Mouse (Mus musculus): ENCODE data around the gene Syn1. TPM values are rescaled to one million over a fixed set of nuclear protein-coding genes. Genes with fewer than 3 reads are reported as not detected.

The Syn1 gene
- polyA plus RNA-seq, 1 experiment from 2014 or later = 0.08 TPM

- no peaks in the 10 kb centered on the region for H3K4me1 ChIP-seq (ENCODE audit: control insufficient read depth, low read depth, low read length)
- H3K9me3 ChIP-seq (replicated peaks; ENCODE audit: control insufficient read depth, low read length) = no peaks in the 10 kb centered on the region
- no peak overlapping the region for H3K27ac ChIP-seq (ENCODE audit: low read length)
- WGBS (ENCODE audit: insufficient replicate concordance) = 68% methylated on average over 3 of the region's 3 CpGs
- H3K4me3 ChIP-seq (ENCODE audit: low read depth, low read length) = no peak overlapping the region
- ATAC-seq (ENCODE audit: low read depth) = no peak
- no peaks in the 10 kb centered on the region for H3K27me3 ChIP-seq (ENCODE audit: control insufficient read depth, insufficient read depth, low read depth, low read length)
- peaks cover 6% of the 10 kb centered on the region for H3K36me3 ChIP-seq (ENCODE audit: control insufficient read depth, insufficient read depth)
- H3K4me2 ChIP-seq (ENCODE audit: low read depth, low read length) = no peak overlapping the region
- no peak overlapping the region for H3K9ac ChIP-seq (ENCODE audit: low read depth, low read length)
Observed at GRCm38 (mm10) chrX:20847232-20847631, 73.6 kb downstream of the Syn1 start.

DNA sequence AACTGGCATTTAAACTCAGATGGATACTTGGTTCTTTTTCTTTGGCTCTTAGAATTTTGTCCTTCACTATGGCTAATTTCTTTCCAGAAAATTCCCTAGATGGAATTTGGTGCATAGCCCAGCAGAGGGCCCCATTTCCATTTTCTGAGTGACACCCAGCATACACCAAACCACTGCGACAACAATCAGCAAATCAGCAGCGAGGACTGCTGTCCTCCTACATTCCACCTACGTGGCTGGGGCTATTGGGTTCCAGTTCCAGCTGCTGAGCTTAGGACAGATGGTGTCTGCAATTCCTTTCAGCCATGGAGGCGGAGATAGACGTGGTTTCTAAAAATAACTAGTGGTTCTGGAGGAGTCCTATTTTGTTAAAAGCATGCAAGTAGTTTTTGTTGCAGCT lies 91.9 kb downstream of the Syn1 start:
- Histone ChIP-seq H3K27ac (ENCODE audit: low read length) (no peak overlapping the region), H3K27me3 (ENCODE audit: control insufficient read depth, insufficient read depth, low read depth, low read length) (no peaks in the 10 kb centered on the region), H3K9ac (ENCODE audit: low read depth, low read length) (no peak overlapping the region), H3K4me2 (ENCODE audit: low read depth, low read length) (no peak overlapping the region), H3K36me3 (ENCODE audit: control insufficient read depth, insufficient read depth) (no peaks in the 10 kb centered on the region), H3K9me3 (replicated peaks; ENCODE audit: control insufficient read depth, low read length) (no peaks in the 10 kb centered on the region), H3K4me1 (ENCODE audit: control insufficient read depth, low read depth, low read length) (no peaks in the 10 kb centered on the region), H3K4me3 (ENCODE audit: low read depth, low read length) (no peak overlapping the region)
- 17% methylated on average over 5 of the region's 5 CpGs for WGBS (ENCODE audit: insufficient replicate concordance)
- ATAC-seq (ENCODE audit: low read depth) = peak; percentile 77

DNA sequence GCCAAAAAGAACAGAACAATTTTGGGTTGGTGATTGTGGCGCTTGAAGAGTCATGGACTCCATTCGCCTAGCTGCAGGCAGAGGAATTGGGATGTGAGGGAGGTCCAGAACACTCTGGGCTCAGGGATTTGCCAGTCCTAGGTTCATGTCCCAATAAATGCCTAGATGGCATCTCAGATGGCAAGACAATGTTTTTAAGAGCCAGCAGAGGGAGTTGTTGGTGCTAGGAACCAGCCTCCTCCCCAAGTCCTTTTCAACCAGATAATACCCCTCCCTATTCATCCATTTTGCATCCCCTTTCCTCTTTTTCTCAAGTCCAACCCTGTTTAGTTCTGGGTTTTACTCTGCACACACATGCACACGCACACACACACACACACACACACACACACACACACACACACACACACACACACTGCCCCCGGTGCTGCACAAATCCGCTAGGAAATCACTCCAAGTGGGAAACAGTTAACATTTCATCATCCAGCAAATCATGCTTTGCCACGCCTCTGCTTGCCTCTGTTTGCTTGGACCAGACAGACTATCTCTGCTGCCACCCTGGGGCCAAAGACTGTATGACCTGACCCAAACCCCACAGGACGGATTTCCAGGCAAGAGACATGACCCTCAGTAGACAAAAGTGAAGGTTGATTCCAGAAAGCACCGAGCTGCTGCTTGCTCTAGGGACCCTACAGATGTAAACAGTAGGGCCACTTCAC lies 100.9 kb downstream of the Syn1 start:
- Histone ChIP-seq H3K4me3 (ENCODE audit: low read depth, low read length) (peak overlapping the region; percentile 45), H3K4me2 (ENCODE audit: low read depth, low read length) (peak overlapping the region; percentile 60), H3K9ac (ENCODE audit: low read depth, low read length) (no peak overlapping the region), H3K36me3 (ENCODE audit: control insufficient read depth, insufficient read depth) (no peaks in the 10 kb centered on the region), H3K27me3 (ENCODE audit: control insufficient read depth, insufficient read depth, low read depth, low read length) (no peaks in the 10 kb centered on the region), H3K4me1 (ENCODE audit: control insufficient read depth, low read depth, low read length) (no peaks in the 10 kb centered on the region), H3K9me3 (replicated peaks; ENCODE audit: control insufficient read depth, low read length) (no peaks in the 10 kb centered on the region), H3K27ac (ENCODE audit: low read length) (no peak overlapping the region)
- 32% methylated on average over 7 of the region's 8 CpGs for WGBS (ENCODE audit: insufficient replicate concordance)
- 0 out of 2 replicates have a peak, but pooled peaks have one; percentile 35 for ATAC-seq (ENCODE audit: low read depth)

DNA sequence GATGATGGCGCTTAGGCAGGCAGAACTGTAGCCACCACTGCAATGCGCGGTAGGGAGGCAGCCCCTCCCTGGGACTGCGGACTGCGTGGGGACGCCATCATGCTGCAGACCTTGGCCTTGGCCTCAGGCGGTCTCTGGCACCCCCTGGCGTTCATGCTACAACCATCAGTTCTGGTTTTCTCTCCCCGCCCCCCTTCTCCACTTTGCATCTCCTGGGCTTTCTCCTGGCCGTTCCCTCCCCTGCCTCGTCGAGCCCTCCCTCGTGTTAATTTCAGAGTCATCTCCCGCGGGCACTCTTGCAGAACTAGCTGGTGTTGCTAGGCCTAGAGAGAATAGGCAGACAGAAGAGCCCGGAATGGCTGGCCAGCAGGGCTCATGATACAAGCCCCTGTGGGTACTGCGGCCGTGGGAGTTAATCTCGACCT lies 101.6 kb downstream of the Syn1 start:
- ATAC-seq (ENCODE audit: low read depth) = peak; percentile 83
- H3K9ac ChIP-seq (ENCODE audit: low read depth, low read length) = no peak overlapping the region
- H3K4me3 ChIP-seq (ENCODE audit: low read depth, low read length) = peak overlapping the region; percentile 45
- no peaks in the 10 kb centered on the region for H3K4me1 ChIP-seq (ENCODE audit: control insufficient read depth, low read depth, low read length)
- peak overlapping the region; percentile 60 for H3K4me2 ChIP-seq (ENCODE audit: low read depth, low read length)
- H3K9me3 ChIP-seq (replicated peaks; ENCODE audit: control insufficient read depth, low read length) = no peaks in the 10 kb centered on the region
- no peak overlapping the region for H3K27ac ChIP-seq (ENCODE audit: low read length)
- WGBS (ENCODE audit: insufficient replicate concordance) = 29% methylated on average over 18 of the region's 19 CpGs
- no peaks in the 10 kb centered on the region for H3K36me3 ChIP-seq (ENCODE audit: control insufficient read depth, insufficient read depth)
- H3K27me3 ChIP-seq (ENCODE audit: control insufficient read depth, insufficient read depth, low read depth, low read length) = no peaks in the 10 kb centered on the region

- no peak overlapping the region for H3K4me3 ChIP-seq (ENCODE audit: low read depth, low read length)
- no peak overlapping the region for H3K9ac ChIP-seq (ENCODE audit: low read depth, low read length)
- no peak overlapping the region for H3K27ac ChIP-seq (ENCODE audit: low read length)
- no peaks in the 10 kb centered on the region for H3K27me3 ChIP-seq (ENCODE audit: control insufficient read depth, insufficient read depth, low read depth, low read length)
- H3K36me3 ChIP-seq (ENCODE audit: control insufficient read depth, insufficient read depth) = no peaks in the 10 kb centered on the region
- no peaks in the 10 kb centered on the region for H3K4me1 ChIP-seq (ENCODE audit: control insufficient read depth, low read depth, low read length)
- H3K4me2 ChIP-seq (ENCODE audit: low read depth, low read length) = no peak overlapping the region
- 40% methylated on average over 6 of the region's 6 CpGs for WGBS (ENCODE audit: insufficient replicate concordance)
- ATAC-seq (ENCODE audit: low read depth) = no peak
- no peaks in the 10 kb centered on the region for H3K9me3 ChIP-seq (replicated peaks; ENCODE audit: control insufficient read depth, low read length)
Observed at GRCm38 (mm10) chrX:20816974-20817373, 103.8 kb downstream of the Syn1 start.

Small RNA genes within 50 kb of the gene (microRNA-seq; reads per million reads assigned to microRNA genes)
- gene Gm24824 (not detected), gene Mir5617 (not detected)

Other genes with a start within 250 kb of the Syn1 start
- 25.1 and 29.1 TPM in 2 replicates for gene Cdk16, start 233.1 kb downstream of the Syn1 start, polyA plus RNA-seq (2015; fragmentation: Nextera tagmentation; extraction: Ambion mirVana)
- gene Usp11, start 217.1 kb downstream of the Syn1 start, polyA plus RNA-seq (2015; fragmentation: Nextera tagmentation; extraction: Ambion mirVana) = 5.9 and 6.7 TPM in 2 replicates
- 40.7 and 42.1 TPM in 2 replicates for gene Araf, start 123.2 kb downstream of the Syn1 start, polyA plus RNA-seq (2015; fragmentation: Nextera tagmentation; extraction: Ambion mirVana)
- gene Timp1, start 50.8 kb downstream of the Syn1 start, polyA plus RNA-seq (2015; fragmentation: Nextera tagmentation; extraction: Ambion mirVana) = 1.7 and 2.4 TPM in 2 replicates
- gene Cfp, start 10.6 kb upstream of the Syn1 start, polyA plus RNA-seq (2015; fragmentation: Nextera tagmentation; extraction: Ambion mirVana) = 43.6 and 48.8 TPM in 2 replicates
- 2.2 and 2.3 TPM in 2 replicates for gene Elk1, start 29.6 kb upstream of the Syn1 start, polyA plus RNA-seq (2015; fragmentation: Nextera tagmentation; extraction: Ambion mirVana)
- gene Uxt, start 41.0 kb upstream of the Syn1 start, polyA plus RNA-seq (2015; fragmentation: Nextera tagmentation; extraction: Ambion mirVana) = 34.7 and 38.5 TPM in 2 replicates
- gene Zfp182, start 141.3 kb upstream of the Syn1 start, polyA plus RNA-seq (2015; fragmentation: Nextera tagmentation; extraction: Ambion mirVana) = 1.4 and 1.9 TPM in 2 replicates
- gene Spaca5, start 147.4 kb upstream of the Syn1 start, polyA plus RNA-seq (2015; fragmentation: Nextera tagmentation; extraction: Ambion mirVana) = not detected in 2 replicates
- gene Zfp300, start 168.5 kb upstream of the Syn1 start, polyA plus RNA-seq (2015; fragmentation: Nextera tagmentation; extraction: Ambion mirVana) = 0.18 and 0.23 TPM in 2 replicates
- gene Ssxa1, start 194.8 kb upstream of the Syn1 start, polyA plus RNA-seq (2015; fragmentation: Nextera tagmentation; extraction: Ambion mirVana) = not detected in 2 replicates

All from liver, embryonic 16.5 days (tissue).